Mouse (Mus musculus): ENCODE results near the gene Hsph1. TPM values are rescaled to one million over a fixed set of nuclear protein-coding genes. Genes with fewer than 3 reads are reported as not detected.

Hsph1 gene
- polyA plus RNA-seq, 1 experiment from 2014 or later: 56.0 TPM

GRCm38 (mm10) chr5:149588814-149589534 is 47.2 kb downstream of the Hsph1 start:
- Histone ChIP-seq H3K27me3 (replicated peaks; ENCODE audit: control insufficient read depth, insufficient read depth, low read length) (no peaks in the 10 kb centered on the region), H3K9me3 (ENCODE audit: control insufficient read depth, low read length) (peaks cover 3% of the 10 kb centered on the region; the same call in 1 of the 2 replicates), H3K4me3 (ENCODE audit: low read depth, low read length) (no peak overlapping the region), H3K4me1 (replicated peaks; ENCODE audit: control insufficient read depth, insufficient read depth, low read length) (no peaks in the 10 kb centered on the region), H3K4me2 (ENCODE audit: low read length) (no peak overlapping the region), H3K9ac (ENCODE audit: low read length) (no peak overlapping the region), H3K36me3 (ENCODE audit: control insufficient read depth, insufficient read depth, low read length) (no peaks in the 10 kb centered on the region), H3K27ac (ENCODE audit: low read depth) (no peak overlapping the region)
- WGBS: 45% methylated on average over 7 of the region's 7 CpGs
- no peak for ATAC-seq (replicated peaks; ENCODE audit: low FRiP score, low TSS enrichment, low read depth)
- DNase-seq (ENCODE audit: low spot score): no peak

DNA sequence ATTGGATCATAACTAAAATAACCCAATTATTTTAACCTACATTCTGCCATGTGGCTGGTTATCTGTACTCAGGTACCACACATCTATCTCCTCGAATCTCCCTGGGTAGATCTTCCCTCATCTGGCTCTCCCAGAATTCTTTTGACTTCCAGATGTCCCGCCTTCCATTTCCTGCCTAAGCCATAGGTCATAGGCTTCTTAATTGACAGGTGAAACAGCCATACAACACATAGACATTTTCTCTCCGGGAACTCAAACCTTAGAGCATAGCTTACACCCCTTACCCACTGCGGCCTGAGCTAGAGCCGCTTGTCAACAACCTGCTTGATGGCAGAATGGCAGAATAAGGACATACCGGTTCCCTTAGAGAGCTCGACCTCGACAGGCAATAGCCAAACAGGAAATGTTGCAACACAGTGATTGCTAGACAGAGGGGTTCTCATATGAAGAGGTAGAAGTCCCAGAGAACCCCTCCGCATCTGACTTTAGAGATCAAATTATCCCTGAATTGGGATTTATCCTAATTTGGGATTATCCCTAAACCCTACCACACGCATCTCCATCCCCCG is 48.8 kb downstream of the Hsph1 start:
- Histone ChIP-seq H3K4me3 (ENCODE audit: low read depth, low read length) (no peak overlapping the region), H3K4me1 (replicated peaks; ENCODE audit: control insufficient read depth, insufficient read depth, low read length) (no peaks in the 10 kb centered on the region; the same call in 1 of the 2 replicates), H3K27ac (ENCODE audit: low read depth) (no peak overlapping the region), H3K9ac (ENCODE audit: low read length) (no peak overlapping the region), H3K36me3 (ENCODE audit: control insufficient read depth, insufficient read depth, low read length) (no peaks in the 10 kb centered on the region), H3K27me3 (replicated peaks; ENCODE audit: control insufficient read depth, insufficient read depth, low read length) (no peaks in the 10 kb centered on the region), H3K9me3 (ENCODE audit: control insufficient read depth, low read length) (peaks cover 3% of the 10 kb centered on the region; the same call in 1 of the 2 replicates), H3K4me2 (ENCODE audit: low read length) (no peak overlapping the region)
- DNase-seq (ENCODE audit: low spot score) (no peak), ATAC-seq (replicated peaks; ENCODE audit: low FRiP score, low TSS enrichment, low read depth) (no peak)
- WGBS: 88% methylated on average over 11 of the region's 11 CpGs

GRCm38 (mm10) chr5:149585910-149586309 is 50.3 kb downstream of the Hsph1 start:
- no peak overlapping the region for H3K4me3 ChIP-seq (ENCODE audit: low read depth, low read length)
- H3K9ac ChIP-seq (ENCODE audit: low read length): no peak overlapping the region
- no peaks in the 10 kb centered on the region for H3K9me3 ChIP-seq (ENCODE audit: control insufficient read depth, low read length)
- no peak overlapping the region for H3K4me2 ChIP-seq (ENCODE audit: low read length)
- 62% methylated on average over 10 of the region's 10 CpGs for WGBS
- H3K4me1 ChIP-seq (replicated peaks; ENCODE audit: control insufficient read depth, insufficient read depth, low read length): no peaks in the 10 kb centered on the region; the same call in 1 of the 2 replicates
- ATAC-seq (replicated peaks; ENCODE audit: low FRiP score, low TSS enrichment, low read depth) (no peak), DNase-seq (ENCODE audit: low spot score) (no peak)
- no peak overlapping the region for H3K27ac ChIP-seq (ENCODE audit: low read depth)
- H3K27me3 ChIP-seq (replicated peaks; ENCODE audit: control insufficient read depth, insufficient read depth, low read length): no peaks in the 10 kb centered on the region
- H3K36me3 ChIP-seq (ENCODE audit: control insufficient read depth, insufficient read depth, low read length): no peaks in the 10 kb centered on the region

DNA sequence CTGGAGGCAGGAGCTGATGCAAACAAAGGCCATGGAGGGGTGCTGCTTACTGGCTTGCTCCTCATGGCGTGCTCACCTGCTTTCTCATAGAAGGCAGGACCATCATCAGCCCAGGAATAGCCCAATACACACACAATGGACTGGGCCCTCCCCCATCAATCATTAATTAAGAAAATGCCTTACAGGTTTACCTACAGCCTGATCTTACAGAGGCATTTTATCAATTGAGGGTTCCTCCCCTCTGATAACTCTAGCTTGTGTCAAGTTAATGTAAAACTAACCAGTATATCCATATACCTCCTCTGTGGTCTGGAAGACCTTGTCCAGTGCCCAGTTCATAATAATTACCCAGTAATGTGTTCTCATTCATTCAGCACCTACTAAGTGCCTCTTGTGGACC is 50.9 kb downstream of the Hsph1 start:
- H3K4me1 ChIP-seq (replicated peaks; ENCODE audit: control insufficient read depth, insufficient read depth, low read length): no peaks in the 10 kb centered on the region; the same call in 1 of the 2 replicates

DNA sequence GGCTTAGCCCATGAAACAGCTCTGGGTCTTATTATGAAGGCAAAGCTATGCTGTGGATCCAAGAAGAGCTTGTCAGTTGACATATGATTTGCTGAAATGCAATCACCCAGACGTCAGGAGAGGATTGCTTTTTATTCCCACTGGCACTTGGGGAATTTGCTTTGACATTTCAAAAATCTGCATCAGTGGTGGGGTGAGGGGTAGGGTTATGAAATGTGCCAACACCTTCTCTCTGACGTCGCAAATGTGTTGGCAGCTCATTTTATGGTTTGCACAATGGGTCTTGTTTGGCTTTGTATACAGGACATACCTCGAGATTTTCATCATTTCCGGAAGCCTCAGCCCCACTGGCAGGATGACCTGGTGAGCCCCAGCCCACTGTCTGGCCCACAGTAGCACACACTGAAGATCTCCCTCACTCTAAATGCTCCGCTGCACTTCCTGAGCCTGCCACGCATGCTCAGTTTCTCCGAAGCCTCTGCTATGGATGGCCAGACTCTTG is 52.0 kb downstream of the Hsph1 start:
- H3K4me3 ChIP-seq (ENCODE audit: low read depth, low read length): no peak overlapping the region
- no peak overlapping the region for H3K4me2 ChIP-seq (ENCODE audit: low read length)
- H3K4me1 ChIP-seq (replicated peaks; ENCODE audit: control insufficient read depth, insufficient read depth, low read length): no peaks in the 10 kb centered on the region; the same call in 1 of the 2 replicates
- ATAC-seq (replicated peaks; ENCODE audit: low FRiP score, low TSS enrichment, low read depth): no peak
- H3K9me3 ChIP-seq (ENCODE audit: control insufficient read depth, low read length): no peaks in the 10 kb centered on the region
- H3K27me3 ChIP-seq (replicated peaks; ENCODE audit: control insufficient read depth, insufficient read depth, low read length): no peaks in the 10 kb centered on the region
- no peak for DNase-seq (ENCODE audit: low spot score)
- H3K9ac ChIP-seq (ENCODE audit: low read length): no peak overlapping the region
- no peaks in the 10 kb centered on the region for H3K36me3 ChIP-seq (ENCODE audit: control insufficient read depth, insufficient read depth, low read length)
- H3K27ac ChIP-seq (ENCODE audit: low read depth): no peak overlapping the region
- WGBS: 59% methylated on average over 8 of the region's 8 CpGs

More for the DNA sequence above, 50.9 kb downstream of the Hsph1 start:
- Histone ChIP-seq H3K4me3 (ENCODE audit: low read depth, low read length) (no peak overlapping the region), H3K27me3 (replicated peaks; ENCODE audit: control insufficient read depth, insufficient read depth, low read length) (no peaks in the 10 kb centered on the region), H3K27ac (ENCODE audit: low read depth) (no peak overlapping the region), H3K4me2 (ENCODE audit: low read length) (no peak overlapping the region), H3K9me3 (ENCODE audit: control insufficient read depth, low read length) (no peaks in the 10 kb centered on the region), H3K9ac (ENCODE audit: low read length) (no peak overlapping the region), H3K36me3 (ENCODE audit: control insufficient read depth, insufficient read depth, low read length) (no peaks in the 10 kb centered on the region)
- WGBS: 71% methylated on average over 1 of the region's 1 CpGs
- ATAC-seq (replicated peaks; ENCODE audit: low FRiP score, low TSS enrichment, low read depth): no peak
- no peak for DNase-seq (ENCODE audit: low spot score)

- ATAC-seq (replicated peaks; ENCODE audit: low FRiP score, low TSS enrichment, low read depth) (no peak), DNase-seq (ENCODE audit: low spot score) (no peak)
- H3K9ac ChIP-seq (ENCODE audit: low read length): no peak overlapping the region
- no peaks in the 10 kb centered on the region for H3K36me3 ChIP-seq (ENCODE audit: control insufficient read depth, insufficient read depth, low read length)
- H3K4me2 ChIP-seq (ENCODE audit: low read length): no peak overlapping the region
- no peak overlapping the region for H3K4me3 ChIP-seq (ENCODE audit: low read depth, low read length)
- no peaks in the 10 kb centered on the region for H3K9me3 ChIP-seq (ENCODE audit: control insufficient read depth, low read length)
- H3K27ac ChIP-seq (ENCODE audit: low read depth): no peak overlapping the region
- no peaks in the 10 kb centered on the region; the same call in 1 of the 2 replicates for H3K4me1 ChIP-seq (replicated peaks; ENCODE audit: control insufficient read depth, insufficient read depth, low read length)
- H3K27me3 ChIP-seq (replicated peaks; ENCODE audit: control insufficient read depth, insufficient read depth, low read length): no peaks in the 10 kb centered on the region
- 23% methylated on average over 8 of the region's 8 CpGs for WGBS
Observed at GRCm38 (mm10) chr5:149583507-149583906, 52.7 kb downstream of the Hsph1 start.

DNA sequence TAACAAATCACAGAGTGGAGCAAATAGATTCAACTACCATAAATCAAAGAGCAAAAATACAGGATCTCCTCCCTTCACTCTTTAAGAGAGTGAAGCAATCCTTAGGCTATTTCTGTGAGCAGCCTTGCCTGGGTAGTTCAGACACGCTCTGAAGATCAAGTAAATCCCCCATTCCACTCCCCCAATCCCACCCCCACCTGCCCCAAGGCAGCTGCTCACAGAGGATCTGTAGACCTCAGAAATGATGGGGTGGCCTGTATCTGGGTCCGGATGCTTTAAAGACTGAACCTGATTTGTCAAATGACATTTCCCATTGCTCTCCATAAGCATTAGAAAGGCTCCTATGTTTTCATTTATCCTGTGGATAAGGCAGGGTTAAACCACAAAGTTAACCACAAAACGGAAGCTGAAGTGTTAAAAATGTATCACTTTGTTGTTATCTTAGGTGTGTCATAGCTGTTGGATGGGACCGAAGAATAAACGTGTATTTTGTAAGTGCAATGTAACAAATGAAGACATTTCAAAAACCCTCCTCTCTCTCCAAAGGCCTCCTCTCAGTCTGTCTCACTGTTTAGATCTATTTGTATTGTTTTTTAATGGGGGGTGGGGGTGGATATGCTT is 53.4 kb downstream of the Hsph1 start:
- Histone ChIP-seq H3K27me3 (replicated peaks; ENCODE audit: control insufficient read depth, insufficient read depth, low read length) (no peaks in the 10 kb centered on the region), H3K9me3 (ENCODE audit: control insufficient read depth, low read length) (no peaks in the 10 kb centered on the region), H3K27ac (ENCODE audit: low read depth) (no peak overlapping the region), H3K4me2 (ENCODE audit: low read length) (no peak overlapping the region), H3K9ac (ENCODE audit: low read length) (no peak overlapping the region), H3K36me3 (ENCODE audit: control insufficient read depth, insufficient read depth, low read length) (no peaks in the 10 kb centered on the region), H3K4me1 (replicated peaks; ENCODE audit: control insufficient read depth, insufficient read depth, low read length) (no peaks in the 10 kb centered on the region; the same call in 1 of the 2 replicates), H3K4me3 (ENCODE audit: low read depth, low read length) (no peak overlapping the region)
- ATAC-seq (replicated peaks; ENCODE audit: low FRiP score, low TSS enrichment, low read depth) (no peak), DNase-seq (ENCODE audit: low spot score) (no peak)
- 58% methylated on average over 5 of the region's 5 CpGs for WGBS

DNA sequence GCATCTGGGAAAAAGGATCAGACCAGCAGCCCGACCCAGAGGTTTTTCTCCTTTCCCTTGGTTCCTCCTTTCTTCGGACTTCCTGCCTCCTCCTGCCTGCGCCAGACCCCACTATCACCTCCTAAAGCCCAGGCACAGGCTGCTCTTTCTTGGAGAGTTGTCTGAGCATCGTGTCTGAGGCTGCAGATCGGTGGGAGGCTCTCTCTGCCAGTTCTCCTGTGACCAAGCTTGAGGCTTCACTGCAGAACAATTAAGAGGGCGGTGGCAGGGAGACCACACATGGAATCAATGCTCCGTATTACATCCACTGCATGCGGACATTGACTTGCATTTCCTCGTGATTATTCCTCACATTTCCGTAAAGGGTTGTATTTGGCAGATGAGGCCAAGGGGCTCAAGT is 58.7 kb downstream of the Hsph1 start:
- Histone ChIP-seq H3K27me3 (replicated peaks; ENCODE audit: control insufficient read depth, insufficient read depth, low read length) (no peaks in the 10 kb centered on the region), H3K4me1 (replicated peaks; ENCODE audit: control insufficient read depth, insufficient read depth, low read length) (no peaks in the 10 kb centered on the region), H3K4me2 (ENCODE audit: low read length) (no peak overlapping the region), H3K36me3 (ENCODE audit: control insufficient read depth, insufficient read depth, low read length) (no peaks in the 10 kb centered on the region), H3K9me3 (ENCODE audit: control insufficient read depth, low read length) (no peaks in the 10 kb centered on the region), H3K9ac (ENCODE audit: low read length) (no peak overlapping the region), H3K4me3 (ENCODE audit: low read depth, low read length) (no peak overlapping the region), H3K27ac (ENCODE audit: low read depth) (no peak overlapping the region)
- 40% methylated on average over 10 of the region's 10 CpGs for WGBS
- DNase-seq (ENCODE audit: low spot score): no peak
- no peak for ATAC-seq (replicated peaks; ENCODE audit: low FRiP score, low TSS enrichment, low read depth)

Measured in intestine, embryonic 14.5 days (tissue).